Mouse (Mus musculus): ENCODE measurements around the gene Asprv1.

DNA sequence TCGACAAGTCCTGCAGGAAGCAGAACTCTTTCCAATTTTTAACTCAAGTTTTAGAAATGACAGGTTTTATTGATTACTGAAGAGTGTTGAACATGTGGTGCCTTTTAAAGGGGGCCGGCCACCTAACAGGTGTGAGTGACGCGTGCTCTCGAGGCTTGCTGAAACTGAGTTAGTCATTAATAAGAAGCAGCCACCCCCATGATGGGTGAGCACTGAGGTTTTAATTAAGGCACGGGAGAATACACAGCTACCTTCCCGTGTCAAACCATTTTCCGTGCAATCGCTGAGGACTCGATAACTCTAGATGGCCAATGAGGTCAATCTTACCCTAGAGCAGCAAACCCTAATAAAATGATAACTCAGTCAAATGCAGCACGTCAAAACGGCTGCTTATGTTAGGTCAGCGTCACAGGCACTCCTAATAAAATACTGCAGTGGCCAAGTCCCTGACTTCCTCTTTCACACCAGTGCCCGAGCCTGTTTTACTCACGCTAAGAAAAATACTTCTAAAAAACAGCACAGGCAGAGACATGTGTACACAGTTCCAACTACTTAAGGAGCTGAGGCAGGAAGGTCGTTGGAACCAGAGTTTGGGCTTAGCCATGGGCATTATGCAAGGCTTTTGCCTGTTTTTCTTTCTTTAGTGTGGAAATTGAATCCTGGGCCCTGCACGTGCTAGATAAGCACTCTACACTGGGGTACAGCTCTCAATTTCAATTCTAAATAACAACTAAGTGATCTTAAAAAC lies 37.8 kb downstream of the Asprv1 start:
- TF ChIP-seq CTCF (IDR thresholded peaks at IDR 0.05; ENCODE audit: low read depth, low read length) (no peak), POLR2A (IDR thresholded peaks at IDR 0.05; ENCODE audit: insufficient read depth, low read length) (no peak), EP300 (IDR thresholded peaks at IDR 0.05; ENCODE audit: insufficient read depth, low read depth, low read length) (no peak)
